Mouse (Mus musculus): ENCODE measurements around the gene Fbxw5.

DNA sequence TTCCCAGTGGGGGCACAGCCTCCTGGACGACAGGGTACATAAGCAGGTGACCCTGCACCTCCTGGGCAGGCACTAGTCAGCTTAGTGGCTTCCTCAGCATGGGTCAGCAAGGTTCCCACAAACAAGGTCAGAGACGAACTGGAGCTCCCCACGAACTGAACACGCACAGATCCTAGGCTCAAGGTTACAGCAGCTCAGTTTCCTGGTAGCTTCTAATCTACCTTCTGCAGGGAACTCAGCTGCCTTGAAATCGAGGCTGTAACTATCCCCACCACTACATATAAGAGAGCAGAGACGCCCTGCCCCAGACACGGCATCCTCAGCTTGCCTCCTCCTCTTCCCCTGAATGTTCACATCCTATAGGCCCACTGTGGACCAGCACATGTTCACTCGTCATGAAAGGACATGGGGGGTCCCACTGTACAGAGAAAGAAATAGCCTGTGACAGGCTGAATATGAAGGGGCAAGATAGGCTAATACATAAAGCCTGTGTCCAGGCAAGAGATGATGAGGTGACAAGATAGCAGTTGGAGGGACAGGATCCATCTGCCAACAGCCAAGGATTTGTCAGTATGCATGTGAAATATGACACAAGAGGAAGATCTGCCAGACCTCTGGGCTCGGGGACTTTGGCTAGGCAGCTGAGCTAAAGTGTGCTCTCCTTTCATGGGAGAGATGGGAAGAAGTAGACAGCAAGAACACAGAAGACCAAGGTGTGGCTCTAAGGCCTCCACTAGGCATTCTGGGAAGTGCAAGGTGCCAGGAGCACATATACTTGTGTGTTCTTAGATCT, 26.2 kb downstream of the Fbxw5 start:
- no peak for TF ChIP-seq POLR2A (IDR thresholded peaks at IDR 0.05; ENCODE audit: low read depth, low read length)
- TF ChIP-seq CTCF (IDR thresholded peaks at IDR 0.05; ENCODE audit: extremely low read depth, insufficient read depth, insufficient read length, insufficient replicate concordance) = no peak
